Mouse (Mus musculus) intestine, embryonic 14.5 days (tissue): ENCODE measurements around the gene Plagl1. TPM values are rescaled to one million over a fixed set of nuclear protein-coding genes. Genes with fewer than 3 reads are reported as not detected.

Experiments used
- ATAC-seq: fragments of 200-750 bp; cut with Nextera tagmentation; replicated peaks from 2 replicates; pipeline ENCODE4 v1.8.0; 2017; ENCODE audit warnings: low read depth, moderate number of reproducible peaks, moderate TSS enrichment, moderate library complexity; ENCODE audit not compliant: low FRiP score, low TSS enrichment
- DNase-seq: peaks from one replicate; pipeline ENCODE4 v3.0.0-alpha.2; 2018; ENCODE audit warnings: low spot score
- H3K27ac ChIP-seq: fragments of 300-500 bp; sonication (generic); 2 replicates; pipeline ENCODE4 v1.5.1; 2014; ENCODE audit warnings: low read depth, mild to moderate bottlenecking, control low read depth
- H3K27me3 ChIP-seq: fragments of 300-500 bp; sonication (generic); replicated peaks from 2 replicates; pipeline ENCODE4 v1.6.1; 2014; ENCODE audit warnings: low read length, control low read depth; ENCODE audit not compliant: control insufficient read depth, insufficient read depth
- H3K36me3 ChIP-seq: fragments of 300-500 bp; sonication (generic); 2 replicates; pipeline ENCODE4 v1.6.1; 2014; ENCODE audit warnings: low read length, control low read depth; ENCODE audit not compliant: control insufficient read depth, insufficient read depth
- H3K4me1 ChIP-seq: fragments of 300-500 bp; sonication (generic); replicated peaks from 2 replicates; pipeline ENCODE4 v1.6.1; 2014; ENCODE audit warnings: low read length, control low read depth, mixed read lengths; ENCODE audit not compliant: control insufficient read depth, insufficient read depth
- H3K4me2 ChIP-seq: fragments of 300-500 bp; sonication (generic); 2 replicates; pipeline ENCODE4 v1.6.1; 2014; ENCODE audit warnings: low read length
- H3K4me3 ChIP-seq: fragments of 300-500 bp; sonication (generic); 2 replicates; pipeline ENCODE4 v1.5.1; 2014; ENCODE audit warnings: low read depth, low read length, control low read depth, mixed read lengths
- H3K9ac ChIP-seq: fragments of 300-500 bp; sonication (generic); 2 replicates; pipeline ENCODE4 v1.6.1; 2014; ENCODE audit warnings: mild to moderate bottlenecking, low read length
- H3K9me3 ChIP-seq: fragments of 300-500 bp; sonication (generic); 2 replicates; pipeline ENCODE4 v1.6.1; 2016; ENCODE audit warnings: low read length, control low read depth; ENCODE audit not compliant: control insufficient read depth
- WGBS: fragments of 180-500 bp; shearing (Covaris S2); extraction: QIAGEN DNeasy Blood & Tissue Kit; methylation state at CpG from one replicate; pipeline ENCODE4 v1.1.7; 2014; 5-methylcytosine and 5-hydroxymethylcytosine counted together
- polyA plus RNA-seq: library from polyadenylated mRNA; unstranded; fragments of >200 nt; fragmentation: Nextera tagmentation; extraction: Ambion mirVana; gene quantifications from 2 replicates; pipeline ENCODE4 v1.2.1, GENCODE M21; 2014

The Plagl1 gene
- polyA plus RNA-seq, 1 experiment from 2014 or later, result 266 TPM

DNA sequence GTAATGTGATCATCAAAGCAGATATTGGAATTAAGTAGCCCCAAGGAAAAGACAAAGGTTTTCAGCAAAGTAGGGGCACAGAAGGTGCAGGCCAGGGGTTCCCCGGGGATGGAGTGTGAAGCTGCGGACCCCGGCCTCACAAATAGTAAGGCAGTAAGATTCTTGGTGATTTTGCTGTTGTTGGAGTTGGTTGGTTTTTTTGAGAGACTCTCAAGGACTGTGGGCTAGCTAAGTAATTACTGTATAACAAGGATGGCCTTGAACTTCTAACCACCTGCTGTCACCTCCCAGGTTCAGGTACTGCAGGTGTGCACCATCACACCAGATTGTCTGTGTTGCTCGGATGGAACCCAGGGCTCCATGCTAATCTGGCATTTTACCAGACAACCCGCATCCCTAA, 30.9 kb upstream of the Plagl1 start:
- Histone ChIP-seq H3K36me3 (no peaks in the 10 kb centered on the region), H3K4me2 (no peak overlapping the region), H3K4me3 (no peak overlapping the region), H3K4me1 (no peaks in the 10 kb centered on the region), H3K27ac (no peak overlapping the region), H3K27me3 (no peaks in the 10 kb centered on the region), H3K9me3 (no peaks in the 10 kb centered on the region), H3K9ac (no peak overlapping the region)
- ATAC-seq (no peak), DNase-seq (no peak)
- 95% methylated on average over 5 of the region's 5 CpGs for WGBS

DNA sequence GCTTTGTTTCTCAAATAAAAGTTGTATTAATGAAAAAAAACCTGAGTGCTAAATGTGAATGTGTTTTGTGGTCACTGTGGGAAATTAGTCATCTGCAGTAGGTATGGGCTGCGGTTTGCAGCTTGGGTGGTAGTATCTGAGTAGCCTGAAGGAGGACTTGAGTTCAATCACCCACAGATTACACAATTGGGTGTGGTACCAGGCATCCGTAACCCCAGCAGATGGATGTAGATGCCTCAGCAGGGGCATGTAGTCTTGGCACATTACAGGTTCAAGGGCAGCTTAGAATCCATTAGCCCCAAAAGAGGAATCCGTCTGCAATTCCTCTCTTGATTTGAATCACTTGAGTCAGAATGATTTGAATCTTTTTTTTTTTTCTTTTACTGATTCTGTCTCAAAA, 25.0 kb upstream of the Plagl1 start:
- H3K9ac ChIP-seq, result no peak overlapping the region
- no peaks in the 10 kb centered on the region for H3K36me3 ChIP-seq
- H3K9me3 ChIP-seq, result no peaks in the 10 kb centered on the region
- no peaks in the 10 kb centered on the region for H3K27me3 ChIP-seq
- H3K4me3 ChIP-seq, result no peak overlapping the region
- no peaks in the 10 kb centered on the region for H3K4me1 ChIP-seq
- DNase-seq, result no peak
- 87% methylated on average over 3 of the region's 3 CpGs for WGBS
- ATAC-seq, result no peak
- no peak overlapping the region for H3K27ac ChIP-seq
- no peak overlapping the region for H3K4me2 ChIP-seq

DNA sequence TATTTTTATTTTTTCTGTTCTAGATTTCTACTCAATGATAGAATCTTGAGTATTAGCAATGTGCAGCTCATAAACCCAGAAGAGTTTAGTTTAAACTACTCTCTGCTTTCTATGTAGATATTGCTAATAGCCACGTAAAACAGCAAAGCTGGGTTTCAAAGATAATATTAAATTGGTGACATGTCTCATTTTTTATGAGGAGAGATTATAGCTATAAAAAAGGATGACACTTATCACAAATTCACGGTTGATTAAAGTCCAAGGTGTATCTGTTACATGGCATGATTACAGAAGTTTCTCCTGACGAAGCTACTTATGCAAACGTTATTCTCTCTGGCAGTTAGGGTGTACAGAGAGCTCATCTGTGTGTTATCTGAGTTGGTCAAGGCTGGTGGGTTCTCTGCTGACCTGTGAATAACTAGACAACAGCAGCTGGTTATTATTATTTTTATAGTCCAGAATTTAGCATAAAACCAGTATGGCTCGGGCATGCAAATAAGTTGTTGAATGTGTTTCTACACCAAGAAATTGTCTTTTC, 20.6 kb upstream of the Plagl1 start:
- no peak for DNase-seq
- Histone ChIP-seq H3K27me3 (no peaks in the 10 kb centered on the region), H3K9ac (no peak overlapping the region), H3K27ac (no peak overlapping the region), H3K36me3 (no peaks in the 10 kb centered on the region), H3K4me2 (no peak overlapping the region), H3K4me1 (no peaks in the 10 kb centered on the region), H3K4me3 (no peak overlapping the region), H3K9me3 (no peaks in the 10 kb centered on the region)
- no peak for ATAC-seq
- WGBS, result 78% methylated on average over 5 of the region's 5 CpGs

DNA sequence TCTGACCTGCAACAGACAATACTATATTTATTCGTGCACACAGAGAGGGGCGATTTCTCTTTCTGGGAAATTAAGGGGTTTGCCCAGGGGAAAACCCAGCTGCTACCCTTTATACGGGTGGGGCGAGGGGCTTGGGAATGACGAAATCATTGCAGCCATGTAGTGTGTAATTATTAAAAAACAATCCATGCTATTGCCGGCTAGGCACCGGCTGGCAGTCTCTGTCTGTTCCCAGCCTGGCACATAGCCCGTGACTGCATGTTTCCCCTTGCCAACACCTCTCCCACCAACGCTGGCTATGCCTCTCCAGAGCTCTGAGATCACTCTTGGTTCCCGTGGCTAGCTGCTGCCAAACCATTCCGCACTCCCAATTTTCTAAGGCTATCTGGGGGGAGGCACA, 15.6 kb upstream of the Plagl1 start:
- no peak for ATAC-seq
- H3K9me3 ChIP-seq, result no peaks in the 10 kb centered on the region
- H3K9ac ChIP-seq, result no peak overlapping the region
- H3K27me3 ChIP-seq, result no peaks in the 10 kb centered on the region
- H3K4me1 ChIP-seq, result no peaks in the 10 kb centered on the region
- H3K4me2 ChIP-seq, result no peak overlapping the region
- no peak overlapping the region for H3K4me3 ChIP-seq
- DNase-seq, result no peak
- H3K36me3 ChIP-seq, result no peaks in the 10 kb centered on the region
- H3K27ac ChIP-seq, result no peak overlapping the region
- 93% methylated on average over 11 of the region's 11 CpGs for WGBS

DNA sequence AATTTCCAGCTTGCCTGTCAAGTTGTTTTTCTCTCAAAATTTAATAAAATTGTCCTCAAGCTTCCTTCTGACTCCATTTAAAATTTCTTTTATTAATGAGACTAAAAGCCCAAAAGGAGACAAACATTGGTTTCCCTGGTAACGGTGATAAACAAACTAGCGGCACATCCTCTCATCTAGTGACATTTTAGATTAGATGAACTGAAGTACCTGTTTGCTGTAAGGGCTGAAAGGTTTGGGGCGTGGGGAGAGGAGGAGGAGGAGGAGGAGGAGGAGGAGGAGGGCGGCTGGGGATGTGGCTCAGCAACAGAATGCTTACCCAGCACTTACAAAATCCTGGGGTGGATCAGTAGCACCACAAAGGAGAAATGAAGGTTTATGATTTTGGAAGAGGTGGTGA, 12.5 kb upstream of the Plagl1 start:
- H3K36me3 ChIP-seq, result no peaks in the 10 kb centered on the region
- 30% methylated on average over 4 of the region's 4 CpGs for WGBS
- H3K4me2 ChIP-seq, result no peak overlapping the region
- H3K9ac ChIP-seq, result no peak overlapping the region
- no peaks in the 10 kb centered on the region for H3K27me3 ChIP-seq
- DNase-seq, result no peak
- no peak overlapping the region for H3K4me3 ChIP-seq
- no peaks in the 10 kb centered on the region for H3K4me1 ChIP-seq
- no peaks in the 10 kb centered on the region for H3K9me3 ChIP-seq
- H3K27ac ChIP-seq, result no peak overlapping the region
- no peak for ATAC-seq

DNA sequence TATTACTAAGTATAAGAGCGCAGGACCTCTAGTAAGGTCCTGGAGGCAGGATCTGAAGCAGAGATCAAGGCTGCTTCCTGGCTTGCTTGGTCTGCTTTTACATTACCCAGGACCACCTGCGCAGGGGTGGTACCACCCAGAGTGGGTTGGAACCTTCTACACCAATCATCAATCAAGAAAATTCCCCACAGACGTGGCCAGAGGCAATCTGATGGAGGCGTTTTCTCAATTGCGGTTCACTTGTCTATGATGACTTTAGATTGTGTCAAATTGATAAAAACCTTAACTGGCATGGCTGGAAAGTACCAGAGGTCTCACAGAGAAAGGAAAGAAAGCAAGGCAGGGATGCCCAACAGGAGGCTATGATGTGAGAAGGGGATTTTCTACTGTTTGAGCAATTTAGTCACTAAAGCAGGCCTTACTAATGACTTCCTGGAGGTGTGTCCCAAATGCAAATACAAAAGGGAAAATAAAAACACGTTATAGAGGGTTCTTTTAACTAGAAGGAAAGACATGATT, 3.4 kb upstream of the Plagl1 start:
- Histone ChIP-seq H3K4me2 (no peak overlapping the region), H3K27me3 (peaks cover 25% of the 10 kb centered on the region), H3K4me1 (peaks cover 8% of the 10 kb centered on the region), H3K36me3 (no peaks in the 10 kb centered on the region), H3K9me3 (no peaks in the 10 kb centered on the region), H3K9ac (no peak overlapping the region), H3K27ac (no peak overlapping the region), H3K4me3 (no peak overlapping the region)
- WGBS, result 74% methylated on average over 6 of the region's 6 CpGs
- no peak for DNase-seq
- no peak for ATAC-seq

DNA sequence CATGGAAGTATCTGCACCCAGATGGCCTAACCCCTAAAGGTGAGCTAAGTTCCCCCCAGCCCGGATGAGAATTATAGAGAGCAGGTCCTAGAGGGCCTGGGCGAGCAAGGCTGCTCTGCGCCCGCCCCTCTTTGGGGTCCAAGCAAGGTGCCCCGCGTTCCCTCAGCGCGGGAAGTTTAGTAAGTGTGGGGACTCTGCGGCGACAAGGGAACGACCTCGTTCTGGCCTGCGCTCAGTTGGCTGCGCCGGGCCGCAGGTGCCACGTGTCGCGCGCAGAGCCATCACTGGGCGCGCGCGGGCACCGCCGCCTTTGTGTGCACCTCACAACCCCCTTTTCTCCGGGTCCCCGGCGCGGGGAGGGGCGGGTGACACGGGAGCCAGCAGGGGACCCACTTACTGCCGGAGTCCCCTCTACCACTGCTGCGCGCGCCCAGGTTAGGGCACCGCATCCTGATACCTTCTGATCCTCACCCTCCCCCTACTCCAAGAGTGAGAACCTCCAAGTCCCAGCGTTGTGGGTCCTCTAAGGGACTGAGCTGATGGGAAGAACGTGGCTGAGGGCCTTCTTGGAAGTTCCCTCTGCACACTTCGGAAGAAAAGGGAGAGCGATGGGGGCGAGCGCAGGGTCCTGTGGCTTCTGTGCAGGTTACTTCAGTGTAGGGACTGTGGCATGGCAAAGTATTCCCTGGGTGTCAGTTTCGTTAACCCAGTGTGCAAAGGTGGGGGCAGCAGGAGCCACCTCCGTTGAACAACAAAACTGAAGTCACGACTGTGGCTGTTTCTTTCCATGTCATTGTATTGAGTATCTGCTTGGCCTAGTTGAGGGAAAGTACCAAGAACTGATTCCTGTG, 742 bp downstream of the Plagl1 start:
- WGBS, result 10% methylated on average over 46 of the region's 46 CpGs
- H3K4me3 ChIP-seq, result peak overlapping the region; percentile 28
- H3K4me1 ChIP-seq, result peaks cover 8% of the 10 kb centered on the region
- no peaks in the 10 kb centered on the region for H3K36me3 ChIP-seq
- peak overlapping the region; percentile 29; the same call in 1 of the 2 replicates for H3K9ac ChIP-seq
- H3K27me3 ChIP-seq, result peaks cover 29% of the 10 kb centered on the region
- ATAC-seq, result peak; percentile 62; the same call in 1 of the 2 replicates
- no peak overlapping the region for H3K27ac ChIP-seq
- H3K4me2 ChIP-seq, result peak overlapping the region; percentile 61
- H3K9me3 ChIP-seq, result no peaks in the 10 kb centered on the region
- DNase-seq, result peak; percentile 57

DNA sequence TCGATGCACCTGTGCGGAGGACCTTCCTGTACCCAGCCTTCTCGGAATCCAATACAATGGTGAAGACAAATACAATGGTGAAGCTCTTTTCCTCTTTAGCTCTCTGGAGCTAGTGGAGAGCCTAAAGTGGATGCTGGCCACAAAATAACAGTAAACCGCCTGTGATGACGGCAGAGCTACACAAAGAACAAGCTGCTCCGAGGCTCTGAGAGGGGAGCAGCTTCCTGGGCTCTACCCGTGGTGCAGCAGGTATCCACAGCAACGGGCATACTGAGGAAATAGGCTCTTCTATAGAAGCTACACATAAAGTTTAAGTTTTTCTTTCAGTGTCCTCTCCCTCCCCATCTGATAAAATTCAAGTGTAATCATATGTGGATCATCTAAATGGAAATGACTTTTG, 2.1 kb downstream of the Plagl1 start:
- no peak overlapping the region for H3K27ac ChIP-seq
- H3K4me1 ChIP-seq, result peaks cover 8% of the 10 kb centered on the region
- H3K9me3 ChIP-seq, result no peaks in the 10 kb centered on the region
- WGBS, result 54% methylated on average over 8 of the region's 8 CpGs
- no peak overlapping the region for H3K4me2 ChIP-seq
- H3K4me3 ChIP-seq, result no peak overlapping the region
- DNase-seq, result no peak
- peaks cover 29% of the 10 kb centered on the region for H3K27me3 ChIP-seq
- ATAC-seq, result no peak
- H3K36me3 ChIP-seq, result no peaks in the 10 kb centered on the region
- no peak overlapping the region for H3K9ac ChIP-seq

DNA sequence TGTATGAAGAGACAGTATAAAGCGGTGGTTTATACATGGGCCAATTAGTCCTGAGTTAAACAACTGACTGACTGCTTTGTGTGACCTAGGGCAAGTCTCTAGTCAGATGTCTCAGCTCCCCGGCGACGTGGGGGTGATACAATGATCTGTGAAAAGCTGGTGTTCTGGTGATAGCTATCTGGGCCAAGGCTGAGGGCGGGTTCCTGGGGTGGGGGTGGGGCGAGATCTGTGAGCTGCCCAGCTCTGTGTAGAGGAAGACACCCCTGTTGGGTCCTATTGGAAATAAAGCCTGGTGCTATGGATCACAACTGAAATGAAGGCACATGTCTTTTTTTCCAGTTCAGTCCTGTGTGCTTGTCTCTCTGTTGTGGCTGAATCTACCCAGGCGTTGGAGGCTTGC, 3.2 kb downstream of the Plagl1 start:
- 29% methylated on average over 7 of the region's 7 CpGs for WGBS
- no peak for ATAC-seq

More for the DNA sequence above, 3.2 kb downstream of the Plagl1 start:
- peaks cover 8% of the 10 kb centered on the region for H3K4me1 ChIP-seq
- no peak overlapping the region for H3K4me3 ChIP-seq
- DNase-seq, result no peak
- peaks cover 29% of the 10 kb centered on the region for H3K27me3 ChIP-seq
- no peak overlapping the region for H3K9ac ChIP-seq
- no peak overlapping the region for H3K27ac ChIP-seq
- H3K36me3 ChIP-seq, result no peaks in the 10 kb centered on the region
- no peak overlapping the region for H3K4me2 ChIP-seq
- H3K9me3 ChIP-seq, result no peaks in the 10 kb centered on the region
